Mouse (Mus musculus) lung, adult 2 months (tissue): ENCODE measurements around the gene Cd68.

Source experiments
- CTCF ChIP-seq: fragments of 200-500 bp; IDR thresholded peaks from 2 replicates; pipeline ENCODE4 v1.5.1; 2011; ENCODE audit warnings: mild to moderate bottlenecking, low read length, control low read depth; ENCODE audit not compliant: insufficient read depth
- POLR2A ChIP-seq: fragments of 200-500 bp; IDR thresholded peaks from 2 replicates; pipeline ENCODE4 v1.6.1; 2011; ENCODE audit warnings: low read depth, mild to moderate bottlenecking, control low read depth, low read length, borderline replicate concordance; ENCODE audit errors: extremely low read depth

DNA sequence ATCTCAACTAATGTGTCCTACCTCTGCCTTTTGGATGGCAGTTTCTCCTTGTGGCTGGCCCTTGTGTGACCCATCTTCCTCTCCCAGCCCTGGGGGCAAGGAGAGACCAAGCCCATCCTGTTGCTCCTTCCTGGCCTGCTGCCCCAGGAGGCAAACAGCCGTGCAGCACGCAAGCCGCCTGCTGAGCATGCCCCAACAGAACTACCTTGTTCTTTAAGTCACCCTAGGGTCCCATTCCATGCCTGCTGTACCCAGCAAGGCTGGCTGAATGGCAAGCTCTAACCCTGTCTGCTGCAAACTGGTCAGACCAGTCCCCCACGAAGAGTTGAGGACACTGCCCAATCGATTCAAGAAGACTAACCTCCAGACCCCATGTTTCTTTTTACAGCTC is 9.9 kb downstream of the Cd68 start:
- no peak for TF ChIP-seq CTCF
- no peak for TF ChIP-seq POLR2A
